In genomic region chr2:6560802-6561201, GRCm38 (mm10) we compare ENCODE assay signal across 17 mouse cellular contexts.
"Had no signal": no experiment of that assay in that cellular context is flagged by ENCODE, and none has a peak within 500 bp of the region (broad histone marks: within the 10 kb centered on the region; RNA-seq: fewer than 3 reads in every experiment).

No protein-coding gene starts in this region.

- H3K9me3 ChIP-seq: liver, embryonic 15.5 days; lung, embryonic 15.5 days; stomach, embryonic 15.5 days had no signal

- H3K27ac ChIP-seq: liver, embryonic 15.5 days; lung, embryonic 15.5 days; stomach, embryonic 15.5 days had no signal

- H3K4me2 ChIP-seq: liver, embryonic 11.5 days; liver, embryonic 15.5 days; lung, embryonic 15.5 days; stomach, embryonic 15.5 days had no signal

- H3K9ac ChIP-seq: liver, embryonic 15.5 days; lung, embryonic 15.5 days; stomach, embryonic 15.5 days had no signal

- H3K36me3 ChIP-seq: liver, embryonic 15.5 days; stomach, embryonic 15.5 days had no signal

- H3K4me3 ChIP-seq: liver, embryonic 15.5 days; lung, embryonic 15.5 days; stomach, embryonic 15.5 days had no signal

- H3K4me1 ChIP-seq: liver, embryonic 15.5 days; lung, embryonic 15.5 days; stomach, embryonic 15.5 days had no signal

- H3K27me3 ChIP-seq: liver, embryonic 15.5 days; lung, embryonic 15.5 days; stomach, embryonic 15.5 days had no signal

- DNase-seq: kidney, adult 18-20 months; kidney, adult 9 months; kidney, postnatal 14 days; kidney, postnatal 4 days; layer of hippocampus, adult 9-11 months; lung, adult 18-20 months; lung, postnatal 10 days; lung, postnatal 36 days; midbrain, embryonic 14.5 days; right cerebral cortex, adult 18-20 months; right cerebral cortex, postnatal 14 days; right cerebral cortex, postnatal 4 days; thymus, postnatal 25 days had no signal
